ENCODE assay signal across 8 mouse cellular contexts in genomic region chr5:132195048-132195533, GRCm38 (mm10).
A peak's percentile ranks its signal among the peaks of the same experiment; 100 is the strongest.
DNase-seq lines count a peak whose midpoint lies in the region; ATAC-seq lines count a peak whose summit lies in the region.

No protein-coding gene starts in this region.

- H3K4me3 ChIP-seq in embryonic facial prominence, embryonic 12.5 days, result peak overlapping the region; percentile 6; the same call in 1 of the 2 replicates
- no peak overlapping the region for H3K4me3 ChIP-seq in limb, embryonic 11.5 days (ENCODE audit: low read depth, low read length)
- no peak overlapping the region for H3K4me3 ChIP-seq in stomach, embryonic 14.5 days (ENCODE audit: low read depth, low read length)

- intact Hi-C loops in heart, postnatal 25 days (cut with DNase I), result no loop called here
- intact Hi-C loops in heart, postnatal 14 days (cut with DNase I), result no loop called here

- H3K27me3 ChIP-seq in embryonic facial prominence, embryonic 12.5 days, result no peaks in the 10 kb centered on the region
- no peaks in the 10 kb centered on the region for H3K27me3 ChIP-seq in limb, embryonic 11.5 days (ENCODE audit: control insufficient read depth, insufficient read depth, low read length)
- H3K27me3 ChIP-seq in stomach, embryonic 14.5 days (ENCODE audit: control insufficient read depth, insufficient read depth, low read length), result no peaks in the 10 kb centered on the region

- DNase-seq in heart, adult 11 months, result peak; percentile 90
- no peak for DNase-seq in heart, postnatal 25 days (ENCODE audit: low spot score)
- DNase-seq in heart, postnatal 14 days, result peak; percentile 18 to 58
- DNase-seq in limb, embryonic 11.5 days (ENCODE audit: low spot score), result no peak
- no peak for DNase-seq in frontal cortex, postnatal 36 days (ENCODE audit: low spot score in 2 of 2)
- no peak for DNase-seq in adrenal gland, postnatal 4 days (ENCODE audit: low spot score in 2 of 2)

- ATAC-seq in embryonic facial prominence, embryonic 12.5 days (ENCODE audit: insufficient number of reproducible peaks, insufficient read depth, low FRiP score, low TSS enrichment), result 0 out of 2 replicates have a peak, but pooled peaks have one; percentile 22
- no peak for ATAC-seq in limb, embryonic 11.5 days (ENCODE audit: insufficient number of reproducible peaks, low FRiP score, low TSS enrichment, low read depth)
- no peak for ATAC-seq in stomach, embryonic 14.5 days (ENCODE audit: insufficient number of reproducible peaks, insufficient read depth, low FRiP score, low read depth)

- peak overlapping the region; percentile 34 for H3K4me2 ChIP-seq in embryonic facial prominence, embryonic 12.5 days (replicated peaks)
- no peak overlapping the region for H3K4me2 ChIP-seq in limb, embryonic 11.5 days (ENCODE audit: low read depth, severe bottlenecking)
- H3K4me2 ChIP-seq in stomach, embryonic 14.5 days (replicated peaks; ENCODE audit: low read depth, low read length), result peak overlapping the region; percentile 13

- no peak overlapping the region for H3K9ac ChIP-seq in embryonic facial prominence, embryonic 12.5 days
- peak overlapping the region; percentile 40; the same call in 1 of the 2 replicates for H3K9ac ChIP-seq in limb, embryonic 11.5 days (ENCODE audit: low read length)
- H3K9ac ChIP-seq in stomach, embryonic 14.5 days (replicated peaks; ENCODE audit: low read depth, low read length), result no peak overlapping the region

- peak overlapping the region; percentile 69 for H3K27ac ChIP-seq in embryonic facial prominence, embryonic 12.5 days
- H3K27ac ChIP-seq in limb, embryonic 11.5 days (replicated peaks; ENCODE audit: low read depth, low read length), result peak overlapping the region; percentile 52; the same call in 1 of the 2 replicates
- 0 out of 2 replicates have a peak overlapping the region, but pooled peaks have one; percentile 30 for H3K27ac ChIP-seq in stomach, embryonic 14.5 days (ENCODE audit: low read length)

- peaks cover 25% of the 10 kb centered on the region for H3K4me1 ChIP-seq in embryonic facial prominence, embryonic 12.5 days
- peaks cover 10% of the 10 kb centered on the region for H3K4me1 ChIP-seq in limb, embryonic 11.5 days (ENCODE audit: control insufficient read depth, insufficient read depth, low read length)
- H3K4me1 ChIP-seq in stomach, embryonic 14.5 days (ENCODE audit: control insufficient read depth, insufficient read depth, low read length), result peaks cover 25% of the 10 kb centered on the region

- no peaks in the 10 kb centered on the region for H3K9me3 ChIP-seq in embryonic facial prominence, embryonic 12.5 days
- H3K9me3 ChIP-seq in limb, embryonic 11.5 days (ENCODE audit: control insufficient read depth, low read length), result no peaks in the 10 kb centered on the region
- H3K9me3 ChIP-seq in stomach, embryonic 14.5 days (ENCODE audit: control insufficient read depth, low read depth, low read length), result no peaks in the 10 kb centered on the region

- WGBS in embryonic facial prominence, embryonic 12.5 days, result 9% methylated on average over 6 of the region's 6 CpGs
- WGBS in limb, embryonic 11.5 days, result 31% methylated on average over 6 of the region's 6 CpGs
- WGBS in stomach, embryonic 14.5 days, result 12% methylated on average over 6 of the region's 6 CpGs

- no peaks in the 10 kb centered on the region for H3K36me3 ChIP-seq in embryonic facial prominence, embryonic 12.5 days
- no peaks in the 10 kb centered on the region for H3K36me3 ChIP-seq in limb, embryonic 11.5 days (ENCODE audit: control insufficient read depth, insufficient read depth, low read length)
- H3K36me3 ChIP-seq in stomach, embryonic 14.5 days (ENCODE audit: control insufficient read depth, insufficient read depth, low read length), result no peaks in the 10 kb centered on the region

Comparison
In these comparisons a context has a peak if more than half of its experiments do, and no peak if none do; other contexts are left out.
1. DNase-seq: peak in heart, adult 11 months (single experiment) and heart, postnatal 14 days (2 of 2); none in heart, postnatal 25 days (single experiment), limb, embryonic 11.5 days (single experiment), frontal cortex, postnatal 36 days (0 of 2) and adrenal gland, postnatal 4 days (0 of 2).
2. Peak in every context shown above with its lines, with median percentiles within 50 percentile points of each other: H3K27ac ChIP-seq.